Mouse (Mus musculus) gastrocnemius, postnatal 14 days (tissue): ENCODE data around the gene Dcaf6. TPM values are rescaled to one million over a fixed set of nuclear protein-coding genes. Genes with fewer than 3 reads are reported as not detected.

Experiments
- DNase-seq: peaks from one replicate; pipeline ENCODE4 v3.0.0; 2021; ENCODE audit warnings: mixed read lengths
- intact Hi-C: fragments of 180-260 bp; cut with DNase I; formaldehyde crosslinking; loops from one replicate; pipeline ENCODE4 v1.15.1; 2025; ENCODE audit warnings: low total_unique reads
- total RNA-seq, 2 experiments: library from RNA; stranded (reverse); gene quantifications; 2 replicates each; pipeline ENCODE4 v1.2.3; 2021

The Dcaf6 gene
- total RNA-seq, 2 experiments from 2014 or later, result 138 to 160 TPM

- intact Hi-C loops, result no loop called here
These were observed 177.9 kb downstream of the Dcaf6 start for GRCm38 (mm10) chr1:165282222-165282966.

GRCm38 (mm10) chr1:165281351-165282221 is 178.7 kb downstream of the Dcaf6 start:
- DNase-seq, result peak; percentile 80
- intact Hi-C loops, result no loop called here

More at GRCm38 (mm10) chr1:165282222-165282966, 177.9 kb downstream of the Dcaf6 start:
- no peak for DNase-seq

- DNase-seq, result no peak
- intact Hi-C loops, result no loop called here
These were observed 179.5 kb downstream of the Dcaf6 start for GRCm38 (mm10) chr1:165280741-165281140.

Other genes starting within 250 kb of the Dcaf6 start
- gene Tiprl, start 223.5 kb downstream of the Dcaf6 start, total RNA-seq, result 10 to 100 TPM; 22.1 TPM
- gene Gpr161, start 164.7 kb downstream of the Dcaf6 start, total RNA-seq, result 1 to 10 TPM; 2.5 to 3.0 TPM
- 100 to 1,000 TPM; 195 to 234 TPM for gene Mpc2, start 162 bp upstream of the Dcaf6 start, total RNA-seq
- gene Adcy10, start 24.7 kb upstream of the Dcaf6 start, total RNA-seq, result not detected
- 10 to 100 TPM; 23.8 to 25.6 TPM for gene Mpzl1, start 174.1 kb upstream of the Dcaf6 start, total RNA-seq
- gene Rcsd1, start 249.3 kb upstream of the Dcaf6 start, total RNA-seq, result 100 to 1,000 TPM; 117 to 125 TPM